Mouse (Mus musculus) limb, embryonic 10.5 days (tissue): ENCODE results near the gene G2e3. TPM values are rescaled to one million over a fixed set of nuclear protein-coding genes. Genes with fewer than 3 reads are reported as not detected.

ENCODE experiments used
- DNase-seq: peaks from one replicate; pipeline ENCODE4 v3.0.0-alpha.2; 2017; ENCODE audit warnings: low spot score
- H3K27ac ChIP-seq: fragments of 300-500 bp; sonication (generic); 2 replicates; pipeline ENCODE4 v1.5.1; 2016; ENCODE audit warnings: mild to moderate bottlenecking
- H3K27me3 ChIP-seq: fragments of 300-500 bp; sonication (generic); 2 replicates; pipeline ENCODE4 v1.6.1; 2016; ENCODE audit warnings: low read depth, mild to moderate bottlenecking; ENCODE audit not compliant: poor library complexity, severe bottlenecking
- H3K36me3 ChIP-seq: fragments of 300-500 bp; sonication (generic); 2 replicates; pipeline ENCODE4 v1.6.1; 2016; ENCODE audit warnings: mild to moderate bottlenecking, moderate library complexity
- H3K4me1 ChIP-seq: fragments of 300-500 bp; sonication (generic); 2 replicates; pipeline ENCODE4 v1.6.1; 2016
- H3K4me3 ChIP-seq: fragments of 300-500 bp; sonication (generic); 2 replicates; pipeline ENCODE4 v1.5.1; 2016; ENCODE audit warnings: mild to moderate bottlenecking, moderate library complexity
- H3K9me3 ChIP-seq: fragments of 300-500 bp; sonication (generic); replicated peaks from 2 replicates; pipeline ENCODE4 v1.6.1; 2016; ENCODE audit warnings: mild to moderate bottlenecking
- WGBS: fragments of 180-500 bp; shearing (Covaris S2); methylation state at CpG from one replicate; pipeline ENCODE4 v1.1.7; 2016; 5-methylcytosine and 5-hydroxymethylcytosine counted together
- polyA plus RNA-seq: library from polyadenylated mRNA; unstranded; fragments of >200 nt; fragmentation: Nextera tagmentation; extraction: Ambion mirVana; gene quantifications from 2 replicates; pipeline ENCODE4 v1.2.1, GENCODE M21; 2016

The G2e3 gene
- 40.2 and 45.0 TPM in 2 replicates for polyA plus RNA-seq

- no peaks in the 10 kb centered on the region for H3K27me3 ChIP-seq
- peak; percentile 94 for DNase-seq
- H3K4me1 ChIP-seq: peaks cover 7% of the 10 kb centered on the region
- H3K36me3 ChIP-seq: peaks cover 27% of the 10 kb centered on the region
- under 1% methylated on average over 70 of the region's 70 CpGs for WGBS
- H3K9me3 ChIP-seq: no peaks in the 10 kb centered on the region
- H3K27ac ChIP-seq: peak within 1 kb of the TSS; percentile 96
- peak within 1 kb of the TSS; percentile 83 for H3K4me3 ChIP-seq
Measured at GRCm38 (mm10) chr12:51347988-51348697, at the start of gene G2e3. Gene G2e3, plus strand, starts transcription at chr12:51348061.

DNA sequence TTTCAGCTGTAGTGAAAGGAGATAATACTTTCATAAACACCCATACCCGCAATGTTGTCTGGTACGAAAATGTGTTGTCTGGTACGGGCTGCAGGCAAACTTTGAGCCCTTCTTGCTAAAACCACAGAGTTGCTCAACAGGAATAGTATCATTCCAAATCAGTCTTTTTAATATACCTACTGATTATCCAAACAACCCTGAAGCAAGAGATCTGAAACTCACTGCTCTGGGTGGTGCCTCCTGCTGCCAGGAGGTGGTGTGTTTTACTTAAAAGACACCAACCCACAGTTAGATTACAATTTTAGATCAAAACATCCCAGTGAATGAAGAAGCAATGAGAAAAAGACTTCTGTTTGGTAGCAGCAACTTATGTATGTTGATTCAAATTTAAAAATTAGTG is 24.3 kb upstream of the G2e3 start:
- Histone ChIP-seq H3K27ac (no peak overlapping the region), H3K9me3 (no peaks in the 10 kb centered on the region), H3K4me1 (no peaks in the 10 kb centered on the region), H3K36me3 (no peaks in the 10 kb centered on the region), H3K4me3 (no peak overlapping the region), H3K27me3 (no peaks in the 10 kb centered on the region)
- 93% methylated on average over 3 of the region's 3 CpGs for WGBS
- DNase-seq: no peak

GRCm38 (mm10) chr12:51326819-51327218 is 21.0 kb upstream of the G2e3 start:
- H3K4me3 ChIP-seq: no peak overlapping the region
- no peaks in the 10 kb centered on the region for H3K9me3 ChIP-seq
- WGBS: 86% methylated on average over 3 of the region's 3 CpGs
- no peak for DNase-seq
- H3K27me3 ChIP-seq: no peaks in the 10 kb centered on the region
- H3K4me1 ChIP-seq: no peaks in the 10 kb centered on the region
- H3K36me3 ChIP-seq: no peaks in the 10 kb centered on the region
- no peak overlapping the region for H3K27ac ChIP-seq

- no peak for DNase-seq
- Histone ChIP-seq H3K4me3 (no peak overlapping the region), H3K9me3 (no peaks in the 10 kb centered on the region), H3K36me3 (no peaks in the 10 kb centered on the region), H3K27me3 (no peaks in the 10 kb centered on the region), H3K4me1 (no peaks in the 10 kb centered on the region), H3K27ac (no peak overlapping the region)
- 88% methylated on average over 1 of the region's 1 CpGs for WGBS
Measured at GRCm38 (mm10) chr12:51337014-51337413, 10.8 kb upstream of the G2e3 start.

- H3K27me3 ChIP-seq: no peaks in the 10 kb centered on the region
- H3K4me3 ChIP-seq: no peak overlapping the region
- no peaks in the 10 kb centered on the region for H3K9me3 ChIP-seq
- H3K36me3 ChIP-seq: peaks cover 8% of the 10 kb centered on the region
- DNase-seq: peak; percentile 41
- 50% methylated on average over 4 of the region's 4 CpGs for WGBS
- peaks cover 7% of the 10 kb centered on the region for H3K4me1 ChIP-seq
- H3K27ac ChIP-seq: 0 out of 2 replicates have a peak overlapping the region, but pooled peaks have one; percentile 42
Measured at GRCm38 (mm10) chr12:51346121-51346520, 1.7 kb upstream of the G2e3 start.

DNA sequence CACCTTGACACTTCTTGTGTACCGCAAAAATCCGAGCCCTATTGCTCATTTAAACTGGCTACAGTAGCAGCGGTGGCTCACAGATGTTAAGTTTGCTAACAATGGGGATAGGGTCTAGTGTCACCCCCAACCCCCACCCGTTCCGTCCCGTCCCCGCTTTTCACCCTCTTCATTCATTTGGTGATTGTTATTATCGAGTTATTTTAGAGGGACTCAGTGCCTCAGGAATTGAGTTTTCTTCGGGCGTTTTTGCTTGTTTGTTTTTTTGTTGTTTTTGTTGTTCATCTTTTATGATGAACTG is 787 bp downstream of the G2e3 start:
- Histone ChIP-seq H3K4me3 (peak overlapping the region; percentile 83), H3K27ac (peak overlapping the region; percentile 96), H3K36me3 (peaks cover 32% of the 10 kb centered on the region), H3K9me3 (no peaks in the 10 kb centered on the region), H3K27me3 (no peaks in the 10 kb centered on the region), H3K4me1 (peaks cover 7% of the 10 kb centered on the region)
- under 1% methylated on average over 10 of the region's 10 CpGs for WGBS
- DNase-seq: no peak

DNA sequence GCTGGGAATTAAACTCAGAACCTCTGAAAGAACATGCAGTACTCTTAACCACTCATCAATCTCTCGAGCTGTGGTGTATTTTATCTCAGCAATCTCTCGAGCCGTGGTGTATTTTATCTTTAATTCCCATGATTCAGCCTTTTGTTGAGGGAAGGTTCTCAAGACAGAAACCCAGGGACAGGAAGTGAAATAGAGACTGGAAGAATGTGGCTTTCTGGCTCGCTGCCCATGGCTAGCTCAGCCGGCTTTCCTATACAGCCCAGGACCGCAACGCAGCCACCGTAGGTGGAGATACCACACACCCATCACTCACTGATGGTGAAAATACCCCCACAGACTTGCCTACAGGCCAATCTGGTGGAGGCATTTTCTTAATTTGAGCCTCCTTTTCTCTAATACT is 7.4 kb downstream of the G2e3 start:
- H3K4me1 ChIP-seq: no peaks in the 10 kb centered on the region
- 95% methylated on average over 8 of the region's 8 CpGs for WGBS
- no peak for DNase-seq
- no peak overlapping the region for H3K4me3 ChIP-seq
- peaks cover 99% of the 10 kb centered on the region for H3K36me3 ChIP-seq
- H3K9me3 ChIP-seq: no peaks in the 10 kb centered on the region
- no peak overlapping the region for H3K27ac ChIP-seq
- no peaks in the 10 kb centered on the region for H3K27me3 ChIP-seq

DNA sequence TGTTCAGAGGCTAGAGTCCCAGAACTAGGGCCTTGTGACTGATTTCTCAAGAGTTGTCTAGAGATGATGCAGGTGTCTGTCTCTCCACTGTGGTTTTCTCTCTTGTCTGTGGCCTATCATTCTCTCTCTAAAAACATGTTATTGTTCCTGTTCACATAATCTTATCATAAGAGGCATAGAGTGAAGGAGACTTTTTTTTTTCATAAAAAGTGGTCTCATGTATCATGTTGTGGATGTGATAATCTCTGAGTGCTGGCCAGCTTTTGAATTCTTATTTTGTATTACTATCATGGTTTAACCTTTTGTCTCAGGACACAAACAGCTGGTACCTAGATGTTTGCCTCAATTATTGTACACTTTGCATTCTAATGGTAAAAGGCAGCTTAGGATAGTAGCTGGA is 13.4 kb downstream of the G2e3 start:
- Histone ChIP-seq H3K36me3 (peaks cover 99% of the 10 kb centered on the region), H3K27me3 (no peaks in the 10 kb centered on the region), H3K4me3 (no peak overlapping the region), H3K9me3 (no peaks in the 10 kb centered on the region), H3K27ac (no peak overlapping the region), H3K4me1 (no peaks in the 10 kb centered on the region)
- no peak for DNase-seq

GRCm38 (mm10) chr12:51362898-51363297 is 15.0 kb downstream of the G2e3 start:
- H3K36me3 ChIP-seq: peaks cover 99% of the 10 kb centered on the region
- H3K9me3 ChIP-seq: no peaks in the 10 kb centered on the region
- H3K4me3 ChIP-seq: no peak overlapping the region
- no peak overlapping the region for H3K27ac ChIP-seq
- no peak for DNase-seq
- H3K27me3 ChIP-seq: no peaks in the 10 kb centered on the region
- 100% methylated on average over 1 of the region's 1 CpGs for WGBS
- H3K4me1 ChIP-seq: no peaks in the 10 kb centered on the region

- Histone ChIP-seq H3K4me1 (no peaks in the 10 kb centered on the region), H3K9me3 (no peaks in the 10 kb centered on the region), H3K4me3 (no peak overlapping the region), H3K27me3 (no peaks in the 10 kb centered on the region), H3K27ac (no peak overlapping the region), H3K36me3 (peaks cover 99% of the 10 kb centered on the region)
- WGBS: 94% methylated on average over 3 of the region's 3 CpGs
- no peak for DNase-seq
Measured at GRCm38 (mm10) chr12:51368504-51368903, 20.6 kb downstream of the G2e3 start.

- Histone ChIP-seq H3K36me3 (peaks cover 46% of the 10 kb centered on the region), H3K27me3 (no peaks in the 10 kb centered on the region), H3K4me1 (no peaks in the 10 kb centered on the region), H3K9me3 (no peaks in the 10 kb centered on the region), H3K4me3 (peak within 1 kb of the TSS; percentile 76), H3K27ac (peak within 1 kb of the TSS; percentile 90)
- peak; percentile 93 for DNase-seq
- WGBS: 1% methylated on average over 34 of the region's 34 CpGs
Measured at GRCm38 (mm10) chr12:51377003-51377887, 29.4 kb downstream of the G2e3 start, which contains the start of gene Scfd1. Gene Scfd1, plus strand, starts transcription at chr12:51377510.

- H3K9me3 ChIP-seq: no peaks in the 10 kb centered on the region
- H3K27ac ChIP-seq: peak overlapping the region; percentile 90
- no peak for DNase-seq
- peaks cover 41% of the 10 kb centered on the region for H3K36me3 ChIP-seq
- no peaks in the 10 kb centered on the region for H3K4me1 ChIP-seq
- peak overlapping the region; percentile 76 for H3K4me3 ChIP-seq
- no peaks in the 10 kb centered on the region for H3K27me3 ChIP-seq
- WGBS: 26% methylated on average over 6 of the region's 6 CpGs
Measured at GRCm38 (mm10) chr12:51377888-51378190, 30.0 kb downstream of the G2e3 start.

DNA sequence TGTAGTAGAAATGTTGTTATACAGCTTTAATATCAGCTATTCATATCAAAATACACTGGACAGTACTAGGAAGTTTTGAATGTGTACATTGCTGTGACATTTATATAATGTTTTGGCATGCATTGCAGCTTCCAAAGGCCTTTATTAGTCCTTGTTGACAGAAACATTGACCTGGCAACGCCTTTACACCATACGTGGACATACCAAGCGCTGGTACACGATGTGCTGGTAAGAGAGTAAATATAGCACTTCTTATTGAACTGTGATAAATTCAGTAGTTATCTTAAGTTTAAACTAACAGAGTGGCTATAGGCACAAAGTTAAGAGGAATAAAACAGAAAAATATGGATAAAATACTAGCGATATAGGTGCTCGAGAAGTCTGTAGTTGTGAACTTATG is 52.0 kb downstream of the G2e3 start:
- no peaks in the 10 kb centered on the region for H3K27me3 ChIP-seq
- H3K4me3 ChIP-seq: no peak overlapping the region
- no peak for DNase-seq
- no peaks in the 10 kb centered on the region for H3K4me1 ChIP-seq
- H3K27ac ChIP-seq: no peak overlapping the region
- no peaks in the 10 kb centered on the region for H3K9me3 ChIP-seq
- H3K36me3 ChIP-seq: peaks cover 80% of the 10 kb centered on the region
- 96% methylated on average over 6 of the region's 6 CpGs for WGBS
